Mouse (Mus musculus) heart, postnatal 25 days (tissue): ENCODE data around the gene Aadat. TPM values are rescaled to one million over a fixed set of nuclear protein-coding genes. Genes with fewer than 3 reads are reported as not detected.
"Not testable (repeated sequence)": the region's sequence is repeated elsewhere in the genome, so short reads cannot be mapped to it uniquely, and the experiment has no call there.

Source experiments
- DNase-seq: peaks from one replicate; pipeline ENCODE4 v3.0.0; 2022; ENCODE audit warnings: low spot score
- intact Hi-C: fragments of 180-260 bp; cut with DNase I; formaldehyde crosslinking; loops from one replicate; pipeline ENCODE4 v1.15.1; 2025
- total RNA-seq, 2 experiments: library from RNA; stranded (reverse); gene quantifications; 2 replicates each; pipeline ENCODE4 v1.2.3; 2021

The Aadat gene
- not detected for total RNA-seq

DNA sequence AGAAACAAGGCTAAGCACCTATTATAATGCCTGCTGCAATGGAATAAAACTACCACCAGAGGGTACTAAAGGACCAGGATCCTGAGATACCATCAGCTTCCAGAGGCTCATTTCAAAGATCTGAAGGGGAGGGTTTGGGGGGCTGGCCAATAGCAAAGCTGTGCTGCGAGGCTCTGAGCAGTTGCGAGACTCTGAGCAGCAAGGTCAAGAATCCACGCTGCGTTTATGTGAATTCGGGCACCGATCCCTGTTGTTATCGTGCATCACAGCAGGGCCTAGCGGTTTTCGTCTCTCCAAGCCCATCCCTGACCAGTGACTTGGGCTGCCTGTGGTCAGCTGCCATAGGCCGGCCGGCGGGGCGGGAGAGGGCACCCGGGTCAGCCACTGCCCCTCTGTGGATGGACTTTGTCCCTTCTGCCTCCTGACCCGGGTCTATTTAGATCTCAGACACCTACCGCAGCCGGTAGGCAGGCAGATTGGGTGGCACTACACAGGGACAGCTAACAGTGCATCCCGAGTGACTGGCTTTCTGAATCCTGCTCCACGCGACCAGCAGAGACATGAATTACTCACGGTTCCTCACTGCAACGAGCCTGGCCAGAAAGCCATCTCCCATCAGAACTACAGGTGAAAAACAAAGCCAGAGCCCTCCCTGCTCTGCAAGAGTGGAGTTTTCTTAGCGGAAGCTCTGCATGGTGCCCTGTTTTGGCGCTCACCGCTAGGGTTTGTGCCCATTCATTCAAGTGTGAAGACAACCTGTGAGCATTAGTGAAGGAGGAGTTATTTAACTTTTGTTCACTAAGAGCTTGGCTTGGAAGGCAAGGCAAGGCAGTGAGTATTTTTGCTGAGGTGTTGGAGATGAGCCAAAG, at the start of gene Aadat:
Aadat (plus strand) TSS at position 280 of the 869 bp plus-strand sequence.
- intact Hi-C loops = loop anchor here (2.0 to 5.0 kb wide), 2 partner anchors 86 to 359 kb away; no protein-coding TSS in a partner anchor
- peak; percentile 2 for DNase-seq

- intact Hi-C loops = loop anchor here (10.0 kb wide), 1 partner anchor 1082 kb away; no protein-coding TSS in a partner anchor
- no peak for DNase-seq
These were observed 38.9 kb upstream of the Aadat start for GRCm38 (mm10) chr8:60466686-60467335.

DNA sequence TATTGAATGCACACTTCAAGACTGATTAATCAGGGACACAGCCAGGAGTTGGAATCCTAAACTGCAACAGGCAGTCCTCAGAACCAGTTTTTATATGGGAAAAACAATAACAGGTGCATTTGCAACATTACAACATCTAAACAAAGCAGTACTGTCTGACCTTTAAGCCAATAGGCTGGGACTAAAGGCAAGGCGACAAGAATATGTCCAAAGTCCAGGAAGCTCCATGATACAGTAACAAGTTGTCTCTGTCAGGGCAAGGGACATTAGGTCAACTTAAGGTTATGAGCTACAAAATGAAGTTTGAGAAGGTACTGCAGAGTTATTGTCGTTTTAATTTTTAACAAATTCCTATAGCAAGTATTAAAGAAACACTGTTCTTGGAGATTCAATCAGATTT, 15.6 kb upstream of the Aadat start:
- no peak for DNase-seq
- intact Hi-C loops = no loop called here

DNA sequence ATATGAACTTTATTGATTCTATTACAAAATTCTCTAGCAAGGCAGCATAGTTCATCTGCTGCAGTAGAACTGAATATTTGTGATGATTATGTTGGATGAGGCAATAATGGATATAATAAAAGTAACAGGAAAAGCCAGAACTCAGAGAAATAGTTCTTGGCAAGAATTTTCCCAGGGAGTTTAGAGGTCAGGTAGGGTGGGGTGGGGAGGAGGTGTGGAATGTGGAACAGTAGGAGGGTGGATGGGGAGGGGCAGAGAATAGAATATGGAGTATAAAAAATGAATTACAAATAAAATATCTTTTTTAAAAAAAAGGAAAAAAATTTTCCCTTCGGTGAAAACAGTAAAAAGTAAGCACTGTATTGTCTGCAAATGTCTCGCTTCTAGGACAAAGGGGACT, 13.9 kb upstream of the Aadat start:
- intact Hi-C loops = no loop called here
- no peak for DNase-seq

DNA sequence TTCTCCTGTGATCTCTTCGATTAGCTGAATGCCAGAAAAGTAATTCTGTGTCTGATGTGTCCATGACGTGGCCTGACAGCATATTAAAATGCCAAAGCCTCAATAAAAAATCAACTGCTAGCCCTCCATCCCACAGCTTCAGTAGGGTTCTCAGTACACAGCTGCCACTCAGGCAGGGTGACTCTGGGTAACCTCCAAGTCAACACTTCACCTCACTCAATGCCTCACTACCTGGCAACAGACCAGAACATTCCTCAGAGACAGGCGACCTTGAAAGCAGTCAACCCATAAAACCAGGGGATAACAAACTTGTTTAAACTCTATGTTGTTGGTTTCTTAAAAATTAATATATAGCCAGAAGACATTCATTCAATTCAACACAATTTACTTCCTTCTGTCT, 13.3 kb upstream of the Aadat start:
- intact Hi-C loops = no loop called here

DNA sequence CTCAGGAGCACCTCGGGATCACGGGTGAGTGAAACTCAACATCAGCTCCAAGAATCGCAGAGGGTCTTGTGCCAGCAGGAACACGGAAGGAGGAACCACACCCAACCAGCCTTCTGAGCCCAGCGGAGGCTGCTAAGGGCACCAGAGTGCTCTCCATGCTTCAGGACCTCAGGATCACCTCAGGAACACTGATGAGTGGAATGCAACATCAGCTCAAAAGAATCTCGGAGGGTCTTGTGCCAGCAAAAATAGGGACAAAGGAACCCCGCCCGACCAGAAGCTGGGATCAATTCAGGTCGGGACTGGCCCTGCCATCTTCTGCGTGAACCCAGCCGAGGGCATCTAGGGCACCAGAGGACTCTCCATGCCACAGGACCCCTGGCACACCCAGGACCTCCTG, 11.1 kb upstream of the Aadat start:
- intact Hi-C loops = no loop called here
- no peak for DNase-seq

More for the DNA sequence above, 13.3 kb upstream of the Aadat start:
- no peak for DNase-seq

- intact Hi-C loops, DNase-seq: not testable (repeated sequence)
These were observed 10.7 kb upstream of the Aadat start for GRCm38 (mm10) chr8:60495046-60495445.

GRCm38 (mm10) chr8:60503098-60503497, 2.6 kb upstream of the Aadat start, which contains the start of gene Gm10283:
Gene Gm10283 (minus strand): TSS chr8:60503198.
- intact Hi-C loops = no loop called here

DNA sequence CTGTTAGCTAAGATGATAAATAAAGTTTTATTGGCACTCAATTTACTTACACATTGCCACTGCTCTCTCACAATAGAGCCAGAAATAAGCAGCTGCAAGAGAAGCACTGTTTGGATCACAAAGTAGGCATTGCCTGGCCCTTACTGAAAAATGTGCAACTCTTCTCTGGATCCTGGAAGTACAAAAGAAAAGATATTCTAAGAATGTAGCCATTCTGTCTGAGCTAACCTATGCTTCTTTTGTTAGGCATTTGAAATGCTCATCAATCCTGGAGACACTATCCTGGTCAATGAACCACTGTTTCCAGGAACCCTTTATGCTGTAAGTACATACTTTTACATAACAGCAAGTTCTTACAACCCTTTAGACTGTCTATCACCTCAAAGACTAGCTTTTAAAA, 12.6 kb downstream of the Aadat start:
- intact Hi-C loops = no loop called here
- no peak for DNase-seq

More at GRCm38 (mm10) chr8:60503098-60503497, 2.6 kb upstream of the Aadat start, which contains the start of gene Gm10283:
- DNase-seq = no peak

DNA sequence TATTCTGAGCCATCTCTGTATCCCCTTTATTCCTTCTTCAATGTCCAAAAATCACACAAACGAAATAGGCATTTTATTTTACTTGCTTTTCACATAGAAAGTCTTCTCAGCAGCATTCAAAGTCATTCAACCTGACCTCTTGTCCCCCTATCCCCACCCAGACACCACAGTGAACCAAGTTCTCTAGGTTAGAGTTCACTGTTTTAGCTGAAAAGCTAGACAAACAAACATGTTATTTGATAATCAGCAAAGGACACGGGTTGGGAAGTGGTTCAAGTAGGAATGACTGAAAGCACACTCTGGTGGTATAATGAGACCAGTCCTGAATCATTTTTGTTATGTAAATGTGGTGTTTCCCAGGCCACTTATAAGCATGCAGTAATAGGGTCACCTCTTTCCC, 29.2 kb downstream of the Aadat start:
- no peak for DNase-seq

DNA sequence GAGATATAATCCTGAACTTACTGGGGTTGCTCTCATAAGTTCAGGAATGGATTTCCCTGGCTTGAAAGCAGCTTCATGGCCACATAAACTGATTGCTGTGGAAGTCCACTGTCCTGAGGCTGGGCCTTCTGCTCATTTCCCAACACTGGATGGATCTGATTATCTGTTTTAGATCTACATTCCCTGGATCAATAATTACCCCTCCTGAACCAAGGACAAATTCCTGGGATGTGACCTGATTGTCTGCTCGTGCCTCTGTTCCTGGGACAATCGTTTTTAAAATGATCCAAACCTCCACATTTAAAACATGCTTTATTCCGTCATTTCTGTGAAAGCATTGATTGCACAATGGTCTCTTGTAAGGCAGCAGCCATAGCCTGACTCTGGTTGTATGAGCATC, 61.1 kb downstream of the Aadat start:
- DNase-seq = no peak
- intact Hi-C loops = no loop called here

More for the DNA sequence above, 29.2 kb downstream of the Aadat start:
- intact Hi-C loops = no loop called here

GRCm38 (mm10) chr8:60577231-60577630, 71.5 kb downstream of the Aadat start:
- intact Hi-C loops = no loop called here
- no peak for DNase-seq

- no peak for DNase-seq
- intact Hi-C loops = no loop called here
These were observed 77.6 kb downstream of the Aadat start for GRCm38 (mm10) chr8:60583369-60583768.

DNA sequence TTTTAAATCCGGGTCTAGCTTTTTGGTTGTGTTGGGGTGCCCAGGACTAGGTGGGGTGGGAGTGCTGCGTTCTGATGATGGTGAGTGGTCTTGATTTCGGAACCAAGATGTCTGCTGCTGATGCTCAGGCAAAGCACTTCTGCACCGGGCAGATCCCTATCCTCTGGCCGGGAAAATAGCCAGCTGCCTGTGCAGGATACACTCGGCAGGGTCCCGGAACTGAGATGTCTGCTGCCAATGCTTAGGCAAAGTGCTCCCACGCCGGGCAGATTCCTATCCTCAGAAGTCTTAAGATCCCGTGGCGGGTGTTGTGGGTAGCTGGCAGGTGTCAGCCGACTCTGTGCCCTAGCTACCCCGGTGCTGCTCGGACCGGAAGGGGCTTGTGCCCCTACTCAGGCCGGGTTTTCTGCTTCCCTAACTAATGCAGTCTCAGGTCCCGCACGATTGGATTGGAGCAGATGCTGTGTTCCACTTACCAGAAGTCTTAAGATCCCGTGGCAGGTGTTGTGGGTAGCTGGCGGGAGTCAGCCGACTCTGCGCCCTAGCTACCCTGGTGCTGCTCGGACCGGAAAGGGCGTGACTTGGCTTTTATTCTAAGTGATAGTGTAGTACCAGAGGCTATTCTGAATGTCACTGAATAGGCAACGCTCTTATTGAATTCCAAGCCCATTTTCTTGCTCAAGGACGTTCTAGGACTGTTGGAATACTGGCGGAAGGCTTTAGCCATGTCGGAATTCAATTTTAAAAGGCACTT, 85.8 kb downstream of the Aadat start:
- intact Hi-C loops = loop anchor here (5.0 kb wide), 1 partner anchor 84 kb away; the partner anchor contains the start of gene Aadat
- not testable (repeated sequence) for DNase-seq

- intact Hi-C loops = loop anchor here (5.0 kb wide), 1 partner anchor 87 kb away; the partner anchor contains the start of gene Aadat
- DNase-seq = no peak
These were observed 89.0 kb downstream of the Aadat start for GRCm38 (mm10) chr8:60594761-60595160.

Other genes starting within 250 kb of the Aadat start
- not detected for gene Gm10283, start 2.7 kb upstream of the Aadat start, total RNA-seq
- 10 to 100 TPM in 1 of 2 experiments, 1 to 10 TPM in 1; 9.0 to 10.6 TPM for gene Mfap3l, start 126.9 kb downstream of the Aadat start, total RNA-seq